7 mouse cellular contexts compared by ENCODE assay signal in genomic region chr3:62338854-62339515, GRCm38 (mm10). TPM values are rescaled to one million over a fixed set of nuclear protein-coding genes. Genes with fewer than 3 reads are reported as not detected.
DNase-seq lines count a peak whose midpoint lies in the region; ATAC-seq lines count a peak whose summit lies in the region.

No protein-coding gene starts in this region.

- H3K36me3 ChIP-seq in hindbrain, embryonic 14.5 days (replicated peaks; ENCODE audit: control insufficient read depth, insufficient read depth) = no peaks in the 10 kb centered on the region
- no peaks in the 10 kb centered on the region for H3K36me3 ChIP-seq in limb, embryonic 10.5 days
- no peaks in the 10 kb centered on the region for H3K36me3 ChIP-seq in midbrain, embryonic 10.5 days

- ATAC-seq in hindbrain, embryonic 14.5 days (ENCODE audit: low FRiP score) = peak; percentile 92

- H3K9ac ChIP-seq in hindbrain, embryonic 14.5 days = peak overlapping the region; percentile 77

- H3K9me3 ChIP-seq in hindbrain, embryonic 14.5 days (ENCODE audit: control insufficient read depth, low read length) = no peaks in the 10 kb centered on the region
- H3K9me3 ChIP-seq in limb, embryonic 10.5 days (replicated peaks) = no peaks in the 10 kb centered on the region
- H3K9me3 ChIP-seq in midbrain, embryonic 10.5 days (replicated peaks) = no peaks in the 10 kb centered on the region

- 0 out of 2 replicates have a peak, but pooled peaks cover 13% of the 10 kb centered on the region for H3K4me1 ChIP-seq in hindbrain, embryonic 14.5 days (replicated peaks; ENCODE audit: control insufficient read depth, insufficient read depth, low read length)
- H3K4me1 ChIP-seq in limb, embryonic 10.5 days = peaks cover 22% of the 10 kb centered on the region
- peaks cover 33% of the 10 kb centered on the region for H3K4me1 ChIP-seq in midbrain, embryonic 10.5 days

- 0 out of 2 replicates have a peak, but pooled peaks cover 7% of the 10 kb centered on the region for H3K27me3 ChIP-seq in hindbrain, embryonic 14.5 days (ENCODE audit: control insufficient read depth, insufficient read depth, low read length)
- H3K27me3 ChIP-seq in limb, embryonic 10.5 days (ENCODE audit: low read depth, poor library complexity, severe bottlenecking) = peaks cover 43% of the 10 kb centered on the region
- peaks cover 43% of the 10 kb centered on the region for H3K27me3 ChIP-seq in midbrain, embryonic 10.5 days (ENCODE audit: low read depth, poor library complexity, severe bottlenecking)

- under 1% methylated on average over 68 of the region's 68 CpGs for WGBS in hindbrain, embryonic 14.5 days
- under 1% methylated on average over 61 of the region's 68 CpGs for WGBS in limb, embryonic 10.5 days
- WGBS in midbrain, embryonic 10.5 days = under 1% methylated on average over 68 of the region's 68 CpGs

- H3K4me3 ChIP-seq in hindbrain, embryonic 14.5 days (replicated peaks; ENCODE audit: low read length) = peak overlapping the region; percentile 87
- peak overlapping the region; percentile 80 for H3K4me3 ChIP-seq in limb, embryonic 10.5 days
- H3K4me3 ChIP-seq in midbrain, embryonic 10.5 days = peak overlapping the region; percentile 83

- peak; percentile 54 to 89 for DNase-seq in adrenal gland, adult (ENCODE audit: inconsistent age in 2 of 2, low spot score in 1 of 2)
- peak; percentile 8 for DNase-seq in cerebellum, adult 9-11 months
- DNase-seq in gastrocnemius, adult 18-20 months (ENCODE audit: low spot score) = peak; percentile 19
- DNase-seq in hindbrain, embryonic 14.5 days (ENCODE audit: low spot score) = peak; percentile 48
- peak; percentile 80 for DNase-seq in limb, embryonic 10.5 days (ENCODE audit: low spot score)
- peak; percentile 78 for DNase-seq in midbrain, embryonic 10.5 days (ENCODE audit: low spot score)
- DNase-seq in spleen, postnatal 4 days (ENCODE audit: low spot score in 2 of 2) = peak; percentile 14 to 62

- peak overlapping the region; percentile 64 for H3K27ac ChIP-seq in hindbrain, embryonic 14.5 days
- H3K27ac ChIP-seq in limb, embryonic 10.5 days = peak overlapping the region; percentile 85
- peak overlapping the region; percentile 84 for H3K27ac ChIP-seq in midbrain, embryonic 10.5 days (replicated peaks)

- H3K4me2 ChIP-seq in hindbrain, embryonic 14.5 days (replicated peaks) = peak overlapping the region; percentile 88

RNA-seq across cellular contexts. Expression of gene Arhgef26, which starts 0.8 kb away (rescaled TPM):
- total RNA-seq in gastrocnemius, adult 18-20 months (2021) = under 1 TPM; 0.53 to 0.62 TPM
- polyA plus RNA-seq in hindbrain, embryonic 14.5 days (2014; fragmentation: Nextera tagmentation; extraction: Ambion mirVana) = 11.3 and 11.7 TPM in 2 replicates
- 3.1 and 4.9 TPM in 2 replicates for polyA plus RNA-seq in limb, embryonic 10.5 days (2016; fragmentation: Nextera tagmentation; extraction: Ambion mirVana)
- 5.9 and 7.2 TPM in 2 replicates for polyA plus RNA-seq in midbrain, embryonic 10.5 days (2016; fragmentation: Nextera tagmentation; extraction: Ambion mirVana)

Comparison
In these comparisons a context has a peak if more than half of its experiments do, and no peak if none do; other contexts are left out.
1. Peak in every context shown above with its lines: DNase-seq, ATAC-seq, H3K4me3 ChIP-seq and H3K27ac ChIP-seq.
2. DNase-seq: peak in every context shown above with its lines; median percentile 80 in limb, embryonic 10.5 days; 78 in midbrain, embryonic 10.5 days; 72 in adrenal gland, adult; 48 in hindbrain, embryonic 14.5 days; 38 in spleen, postnatal 4 days; 19 in gastrocnemius, adult 18-20 months; 8 in cerebellum, adult 9-11 months.